Mouse (Mus musculus) stomach, embryonic 16.5 days (tissue): ENCODE measurements at regions not wholly inside any gene's neighbourhood (a gene's known extent, or its start where the extent isn't known, plus 50 kb on each side); places are given as distances from the start of the nearest gene placed in this dataset.

Experiments used
- ATAC-seq: fragments of 200-750 bp; cut with Nextera tagmentation; 2 replicates; pipeline ENCODE4 v1.8.0; 2017; ENCODE audit warnings: moderate number of reproducible peaks, moderate TSS enrichment; ENCODE audit not compliant: insufficient read depth, low FRiP score
- H3K27ac ChIP-seq: fragments of 300-500 bp; sonication (generic); 2 replicates; pipeline ENCODE4 v1.5.1; 2014; ENCODE audit warnings: low read length
- H3K27me3 ChIP-seq: fragments of 300-500 bp; sonication (generic); 2 replicates; pipeline ENCODE4 v1.6.1; 2014; ENCODE audit warnings: low read length, control low read depth, mixed read lengths; ENCODE audit not compliant: control insufficient read depth, insufficient read depth
- H3K36me3 ChIP-seq: fragments of 300-500 bp; sonication (generic); 2 replicates; pipeline ENCODE4 v1.6.1; 2014; ENCODE audit warnings: low read length; ENCODE audit not compliant: control insufficient read depth, insufficient read depth
- H3K4me1 ChIP-seq: fragments of 300-500 bp; sonication (generic); 2 replicates; pipeline ENCODE4 v1.6.1; 2014; ENCODE audit warnings: low read length, control low read depth, mixed read lengths; ENCODE audit not compliant: control insufficient read depth, insufficient read depth
- H3K4me2 ChIP-seq: fragments of 300-500 bp; sonication (generic); 2 replicates; pipeline ENCODE4 v1.6.1; 2014; ENCODE audit warnings: low read depth, low read length, mixed read lengths
- H3K4me3 ChIP-seq: fragments of 300-500 bp; sonication (generic); replicated peaks from 2 replicates; pipeline ENCODE4 v1.5.1; 2014; ENCODE audit warnings: mild to moderate bottlenecking, low read length
- H3K9ac ChIP-seq: fragments of 300-500 bp; sonication (generic); 2 replicates; pipeline ENCODE4 v1.6.1; 2014; ENCODE audit warnings: low read length
- H3K9me3 ChIP-seq: fragments of 300-500 bp; sonication (generic); replicated peaks from 2 replicates; pipeline ENCODE4 v1.6.1; 2016; ENCODE audit warnings: low read length, control low read depth; ENCODE audit not compliant: control insufficient read depth
- WGBS: fragments of 180-500 bp; shearing (Covaris S2); extraction: QIAGEN DNeasy Blood & Tissue Kit; methylation state at CpG from one replicate; pipeline ENCODE4 v1.1.7; 2014; 5-methylcytosine and 5-hydroxymethylcytosine counted together

DNA sequence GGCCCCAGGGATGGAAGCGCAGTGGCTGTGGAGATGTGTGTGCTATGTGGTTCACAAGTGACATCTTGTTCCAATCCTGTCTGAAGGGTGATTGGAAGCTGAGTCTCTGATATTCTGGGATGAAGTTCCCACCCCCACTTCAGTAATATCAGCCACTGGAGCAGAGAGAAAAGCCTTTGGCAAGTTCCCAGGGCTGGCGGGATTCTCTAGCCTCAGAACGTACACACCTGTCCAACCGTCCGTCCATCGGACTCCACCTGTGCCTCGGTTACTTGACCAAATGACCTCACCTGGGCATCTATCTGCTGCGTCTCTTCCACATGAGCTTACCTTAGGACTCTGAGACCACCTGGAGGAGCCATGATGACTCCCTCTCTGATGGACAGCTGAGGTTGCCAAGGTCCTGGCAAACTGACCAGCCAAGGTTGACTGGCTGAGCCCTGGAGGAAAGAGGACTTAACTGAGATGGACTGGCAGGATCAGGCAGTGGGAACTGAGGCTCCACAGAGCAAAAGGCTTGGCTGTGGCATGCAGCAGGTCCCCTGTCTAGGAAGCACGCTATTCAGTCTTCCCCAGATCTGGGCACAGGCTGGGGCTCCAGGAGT, 152.5 kb upstream of the A530016L24Rik start:
- Histone ChIP-seq H3K4me1 (peaks cover 16% of the 10 kb centered on the region), H3K27me3 (no peaks in the 10 kb centered on the region)
- 79% methylated on average over 9 of the region's 9 CpGs for WGBS

DNA sequence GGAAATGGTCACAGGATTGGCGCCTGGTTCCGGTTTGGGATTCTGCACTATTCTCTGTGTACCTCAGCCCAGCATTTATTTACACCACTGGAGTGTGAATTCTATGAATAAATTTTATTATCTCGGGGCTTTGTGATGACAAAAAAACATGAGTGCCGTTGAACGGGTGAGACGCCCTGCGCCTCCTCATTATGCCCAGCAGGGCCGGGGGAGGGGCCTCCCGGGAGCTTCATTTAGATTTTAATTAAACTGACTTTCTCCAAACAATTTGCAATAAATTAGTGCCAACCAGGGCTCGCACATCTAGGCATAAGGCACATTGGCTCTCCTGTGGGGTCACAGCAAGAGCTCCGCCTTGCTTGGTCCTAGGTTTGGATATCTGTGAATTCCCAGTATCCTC, 151.8 kb upstream of the A530016L24Rik start:
- no peak overlapping the region for H3K27ac ChIP-seq
- peaks cover 16% of the 10 kb centered on the region for H3K4me1 ChIP-seq
- H3K9me3 ChIP-seq: no peaks in the 10 kb centered on the region
- H3K4me2 ChIP-seq: no peak overlapping the region
- no peaks in the 10 kb centered on the region for H3K27me3 ChIP-seq
- no peak overlapping the region for H3K4me3 ChIP-seq
- 82% methylated on average over 11 of the region's 11 CpGs for WGBS
- H3K36me3 ChIP-seq: no peaks in the 10 kb centered on the region
- ATAC-seq: no peak
- H3K9ac ChIP-seq: no peak overlapping the region

More for the DNA sequence above, 152.5 kb upstream of the A530016L24Rik start:
- H3K36me3 ChIP-seq: no peaks in the 10 kb centered on the region
- H3K4me2 ChIP-seq: no peak overlapping the region
- no peak overlapping the region for H3K9ac ChIP-seq
- H3K27ac ChIP-seq: no peak overlapping the region
- H3K9me3 ChIP-seq: no peaks in the 10 kb centered on the region
- H3K4me3 ChIP-seq: no peak overlapping the region
- ATAC-seq: no peak

DNA sequence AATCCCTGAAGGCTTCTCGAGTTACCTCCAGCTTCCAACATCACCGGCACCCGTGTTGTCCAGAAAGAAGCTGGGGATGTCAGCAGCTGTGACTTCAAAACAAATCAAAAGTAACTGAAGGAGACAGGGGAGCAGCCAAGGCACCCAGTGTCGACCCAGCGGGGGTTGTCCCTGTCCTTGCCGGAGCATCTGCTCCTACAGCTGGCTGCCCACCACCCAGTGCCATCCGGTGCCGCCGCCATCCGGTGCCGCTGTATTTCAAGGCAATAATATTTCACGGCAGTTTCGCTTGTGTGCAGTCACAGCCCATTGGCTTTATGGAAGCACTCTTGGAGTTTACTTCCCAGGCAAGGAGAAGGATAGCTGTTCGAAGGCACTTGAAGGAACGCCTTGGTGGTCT, 150.3 kb upstream of the A530016L24Rik start:
- Histone ChIP-seq H3K4me2 (no peak overlapping the region), H3K9ac (no peak overlapping the region), H3K4me1 (peaks cover 6% of the 10 kb centered on the region; the same call in 1 of the 2 replicates), H3K36me3 (no peaks in the 10 kb centered on the region), H3K27ac (no peak overlapping the region), H3K9me3 (no peaks in the 10 kb centered on the region), H3K27me3 (no peaks in the 10 kb centered on the region), H3K4me3 (no peak overlapping the region)
- WGBS: 80% methylated on average over 15 of the region's 15 CpGs
- no peak for ATAC-seq

DNA sequence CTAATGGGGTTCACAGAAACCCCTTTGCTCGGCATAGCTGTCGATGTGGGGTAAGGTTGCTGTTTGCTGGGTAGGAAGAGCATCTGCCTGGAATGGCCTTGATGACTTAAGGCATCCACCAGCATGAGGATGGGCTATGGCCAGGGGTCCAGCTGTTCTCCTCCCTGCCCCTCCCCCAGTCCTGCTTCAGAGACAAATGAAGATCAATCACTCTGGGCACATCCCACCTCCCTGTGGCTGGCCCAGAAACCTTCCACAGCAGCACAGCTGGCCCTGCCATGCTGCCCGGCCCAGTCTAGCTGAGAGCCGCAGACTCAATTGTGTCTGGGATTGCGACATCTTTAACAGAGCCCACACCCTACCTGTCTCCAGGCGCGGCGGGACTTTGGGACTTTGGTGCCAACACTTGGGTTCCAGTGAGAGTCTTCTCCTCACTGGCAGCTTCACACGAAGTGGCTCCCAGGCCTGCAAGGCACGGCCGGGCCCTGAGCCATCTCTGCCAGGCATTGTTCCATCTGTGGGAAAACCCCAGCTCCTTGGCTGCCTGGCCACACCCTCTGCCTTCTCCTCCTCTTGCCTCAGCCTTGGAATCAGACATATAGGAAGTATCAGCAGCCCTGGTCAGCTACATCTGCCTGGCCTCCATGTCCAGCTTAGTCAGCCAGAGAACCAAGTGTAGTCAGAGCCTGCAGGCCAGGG, 149.6 kb upstream of the A530016L24Rik start:
- peak; percentile 27; the same call in 1 of the 2 replicates for ATAC-seq

DNA sequence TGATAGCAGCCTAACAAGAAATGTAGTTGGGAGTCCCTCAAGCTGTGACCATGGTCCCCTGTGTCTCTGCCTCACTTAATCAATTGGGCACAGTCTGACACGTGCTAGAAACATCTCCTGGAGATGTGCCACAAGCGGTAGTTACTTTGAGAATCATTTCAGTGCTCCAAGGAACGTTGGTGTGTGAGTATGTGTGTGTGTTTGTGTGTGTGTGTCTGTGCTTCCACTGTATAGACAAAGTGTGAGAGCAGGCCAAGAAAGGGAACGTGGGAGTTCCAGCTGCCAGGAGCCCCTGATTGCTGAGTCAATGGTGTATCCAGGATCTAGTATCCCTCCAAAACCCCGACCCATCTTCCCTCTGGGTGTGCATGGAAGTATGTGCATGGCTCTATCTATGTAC, 149.0 kb upstream of the A530016L24Rik start:
- H3K4me1 ChIP-seq: no peaks in the 10 kb centered on the region
- H3K4me3 ChIP-seq: no peak overlapping the region
- no peak overlapping the region for H3K27ac ChIP-seq
- 52% methylated on average over 5 of the region's 5 CpGs for WGBS
- H3K27me3 ChIP-seq: no peaks in the 10 kb centered on the region
- H3K9ac ChIP-seq: no peak overlapping the region
- no peaks in the 10 kb centered on the region for H3K36me3 ChIP-seq
- H3K9me3 ChIP-seq: no peaks in the 10 kb centered on the region
- no peak overlapping the region for H3K4me2 ChIP-seq
- no peak for ATAC-seq

More for the DNA sequence above, 149.6 kb upstream of the A530016L24Rik start:
- WGBS: 53% methylated on average over 11 of the region's 11 CpGs
- no peak overlapping the region for H3K4me2 ChIP-seq
- no peaks in the 10 kb centered on the region for H3K36me3 ChIP-seq
- H3K27me3 ChIP-seq: no peaks in the 10 kb centered on the region
- no peak overlapping the region for H3K4me3 ChIP-seq
- H3K4me1 ChIP-seq: no peaks in the 10 kb centered on the region
- H3K9me3 ChIP-seq: no peaks in the 10 kb centered on the region
- no peak overlapping the region for H3K27ac ChIP-seq
- no peak overlapping the region for H3K9ac ChIP-seq

DNA sequence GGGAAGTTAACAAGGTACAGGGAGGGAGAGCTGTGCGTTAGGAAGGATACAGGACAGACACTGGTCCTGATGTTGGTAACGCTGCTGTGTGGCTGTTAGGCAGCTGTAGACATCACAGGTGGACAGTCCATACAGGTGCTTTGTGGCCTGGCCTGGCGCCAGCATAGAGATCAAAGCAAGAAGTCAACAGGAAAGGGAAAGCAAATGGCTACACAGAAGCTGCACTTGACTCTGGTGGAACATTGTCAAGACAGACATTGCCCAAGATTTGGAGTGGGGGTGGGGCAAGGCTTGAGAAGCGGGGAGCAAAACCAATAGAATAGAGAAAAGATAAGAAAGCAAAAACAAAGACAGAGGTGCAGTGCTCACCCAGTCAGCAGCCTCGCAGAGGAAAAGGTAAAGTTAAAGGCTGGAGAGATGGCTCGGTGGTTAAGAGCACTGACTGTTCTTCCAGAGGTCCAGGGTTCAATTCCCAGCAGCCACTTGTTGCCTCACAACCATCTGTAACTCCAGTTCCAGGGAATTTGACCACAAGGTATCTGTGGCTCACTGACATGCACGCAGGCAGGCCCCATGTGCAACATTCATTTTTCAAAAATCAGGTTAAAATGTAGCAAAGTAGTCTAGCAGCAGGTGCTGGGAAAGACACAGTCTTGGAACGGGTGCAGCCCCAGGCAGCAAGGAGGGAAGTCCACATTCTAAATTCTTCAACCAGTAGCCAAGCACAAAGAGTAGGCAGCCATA, 147.3 kb upstream of the A530016L24Rik start:
- no peak for ATAC-seq
- Histone ChIP-seq H3K36me3 (no peaks in the 10 kb centered on the region), H3K4me3 (no peak overlapping the region), H3K27me3 (no peaks in the 10 kb centered on the region), H3K27ac (no peak overlapping the region), H3K9me3 (no peaks in the 10 kb centered on the region), H3K4me1 (no peaks in the 10 kb centered on the region), H3K9ac (no peak overlapping the region), H3K4me2 (no peak overlapping the region)
- WGBS: 69% methylated on average over 8 of the region's 8 CpGs

DNA sequence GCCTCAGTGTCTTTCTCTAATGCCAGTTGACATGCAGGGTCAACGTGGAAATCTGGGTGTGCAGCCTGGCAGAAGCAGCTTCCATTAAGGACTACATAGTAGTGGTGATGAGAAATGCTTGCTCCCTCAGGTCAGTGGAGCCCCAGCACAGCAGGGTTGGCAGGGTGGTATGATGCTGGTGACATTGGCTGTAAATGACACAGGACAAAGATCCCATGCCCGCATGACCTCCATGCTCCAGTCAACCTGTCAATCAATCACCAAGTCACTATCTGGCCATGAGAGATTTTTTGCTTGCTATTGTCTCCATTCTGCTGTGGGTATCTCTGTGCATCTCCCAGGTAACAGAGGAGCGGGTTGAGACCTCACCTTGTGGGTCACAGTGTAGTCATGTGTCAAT, 146.2 kb upstream of the A530016L24Rik start:
- ATAC-seq: no peak
- Histone ChIP-seq H3K4me2 (no peak overlapping the region), H3K27me3 (no peaks in the 10 kb centered on the region), H3K27ac (no peak overlapping the region), H3K4me3 (no peak overlapping the region), H3K36me3 (no peaks in the 10 kb centered on the region), H3K4me1 (no peaks in the 10 kb centered on the region), H3K9me3 (no peaks in the 10 kb centered on the region), H3K9ac (no peak overlapping the region)
- WGBS: 81% methylated on average over 3 of the region's 3 CpGs

DNA sequence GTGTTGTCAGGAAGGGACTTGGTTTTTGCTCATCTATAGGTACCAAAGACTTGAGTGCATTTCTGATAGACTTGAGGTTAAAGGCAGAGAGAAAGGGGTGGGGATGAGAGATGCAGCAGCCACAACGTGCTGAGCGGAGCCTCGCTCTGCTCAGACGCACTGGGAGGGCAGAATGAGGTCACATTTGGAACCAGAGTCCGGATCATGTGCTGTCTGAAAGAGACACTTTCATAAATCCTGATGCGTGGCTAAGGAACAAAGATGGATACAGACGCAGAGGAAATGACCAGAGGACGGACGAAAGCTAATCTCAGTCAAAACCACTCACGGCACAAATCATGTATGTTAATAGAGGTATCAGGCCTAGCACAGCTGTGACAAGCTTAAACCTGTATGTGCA, 145.0 kb upstream of the A530016L24Rik start:
- ATAC-seq: no peak
- Histone ChIP-seq H3K4me3 (no peak overlapping the region), H3K4me2 (no peak overlapping the region), H3K4me1 (no peaks in the 10 kb centered on the region), H3K27me3 (no peaks in the 10 kb centered on the region), H3K27ac (peak overlapping the region; percentile 7; the same call in 1 of the 2 replicates), H3K9ac (no peak overlapping the region), H3K9me3 (no peaks in the 10 kb centered on the region), H3K36me3 (no peaks in the 10 kb centered on the region)
- WGBS: 50% methylated on average over 10 of the region's 10 CpGs

DNA sequence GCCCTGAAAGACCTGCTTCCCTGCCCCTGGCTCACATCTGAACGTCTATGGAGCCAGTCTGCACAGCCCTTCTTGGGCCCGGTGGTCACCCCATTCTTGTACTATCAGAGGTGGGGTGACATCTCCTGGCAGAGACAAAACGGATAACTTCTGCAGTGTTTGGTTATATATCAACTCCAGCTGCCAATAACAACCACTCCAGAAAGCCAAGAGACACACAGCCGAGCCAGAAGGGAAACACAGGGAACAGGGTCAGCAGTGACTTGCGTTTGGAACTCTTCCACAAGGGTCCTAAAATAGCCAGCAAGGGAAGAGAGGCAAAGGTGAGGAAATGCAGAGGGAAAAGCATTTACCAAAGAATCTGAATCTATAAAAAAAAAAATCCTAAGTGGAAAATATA, 143.5 kb upstream of the A530016L24Rik start:
- Histone ChIP-seq H3K4me3 (no peak overlapping the region), H3K27ac (no peak overlapping the region), H3K27me3 (no peaks in the 10 kb centered on the region), H3K4me1 (no peaks in the 10 kb centered on the region), H3K36me3 (no peaks in the 10 kb centered on the region), H3K4me2 (no peak overlapping the region), H3K9me3 (no peaks in the 10 kb centered on the region), H3K9ac (no peak overlapping the region)
- 52% methylated on average over 5 of the region's 5 CpGs for WGBS
- ATAC-seq: no peak
